Mouse (Mus musculus): ENCODE data around the gene Maml3. TPM values are rescaled to one million over a fixed set of nuclear protein-coding genes. Genes with fewer than 3 reads are reported as not detected.
A peak's percentile ranks its signal among the peaks of the same experiment; 100 is the strongest.

Maml3 gene
- total RNA-seq (2017): 19.3 and 20.4 TPM in 2 replicates

GRCm38 (mm10) chr3:52104636-52105151 lies at the start of gene Maml3:
TSS of gene Maml3 (minus strand) at chr3:52105076.
- ATAC-seq (replicated peaks in 1 of 2; ENCODE audit: insufficient read depth in 1 of 2, low FRiP score in 2 of 2, low TSS enrichment in 1 of 2, low read depth in 1 of 2, poor library complexity in 2 of 2, severe bottlenecking in 2 of 2): peak; percentile 40 to 54

- no peak for ATAC-seq (replicated peaks in 1 of 2; ENCODE audit: insufficient read depth in 1 of 2, low FRiP score in 2 of 2, low TSS enrichment in 1 of 2, low read depth in 1 of 2, poor library complexity in 2 of 2, severe bottlenecking in 2 of 2)
Measured at GRCm38 (mm10) chr3:52151155-52151554, 46.3 kb upstream of the Maml3 start.

- ATAC-seq (replicated peaks in 1 of 2; ENCODE audit: insufficient read depth in 1 of 2, low FRiP score in 2 of 2, low TSS enrichment in 1 of 2, low read depth in 1 of 2, poor library complexity in 2 of 2, severe bottlenecking in 2 of 2): no peak
Measured at GRCm38 (mm10) chr3:52148301-52148700, 43.4 kb upstream of the Maml3 start.

GRCm38 (mm10) chr3:52144776-52145460 lies 40.0 kb upstream of the Maml3 start:
- ATAC-seq (replicated peaks in 1 of 2; ENCODE audit: insufficient read depth in 1 of 2, low FRiP score in 2 of 2, low TSS enrichment in 1 of 2, low read depth in 1 of 2, poor library complexity in 2 of 2, severe bottlenecking in 2 of 2): no peak

- ATAC-seq (replicated peaks in 1 of 2; ENCODE audit: insufficient read depth in 1 of 2, low FRiP score in 2 of 2, low TSS enrichment in 1 of 2, low read depth in 1 of 2, poor library complexity in 2 of 2, severe bottlenecking in 2 of 2): no peak
Measured at GRCm38 (mm10) chr3:52143017-52143416, 38.1 kb upstream of the Maml3 start.

GRCm38 (mm10) chr3:52140162-52140561 lies 35.3 kb upstream of the Maml3 start:
- ATAC-seq (replicated peaks in 1 of 2; ENCODE audit: insufficient read depth in 1 of 2, low FRiP score in 2 of 2, low TSS enrichment in 1 of 2, low read depth in 1 of 2, poor library complexity in 2 of 2, severe bottlenecking in 2 of 2): no peak

GRCm38 (mm10) chr3:52125421-52125820 lies 20.5 kb upstream of the Maml3 start:
- no peak for ATAC-seq (replicated peaks in 1 of 2; ENCODE audit: insufficient read depth in 1 of 2, low FRiP score in 2 of 2, low TSS enrichment in 1 of 2, low read depth in 1 of 2, poor library complexity in 2 of 2, severe bottlenecking in 2 of 2)

GRCm38 (mm10) chr3:52120858-52121257 lies 16.0 kb upstream of the Maml3 start:
- no peak for ATAC-seq (replicated peaks in 1 of 2; ENCODE audit: insufficient read depth in 1 of 2, low FRiP score in 2 of 2, low TSS enrichment in 1 of 2, low read depth in 1 of 2, poor library complexity in 2 of 2, severe bottlenecking in 2 of 2)

GRCm38 (mm10) chr3:52119216-52119615 lies 14.3 kb upstream of the Maml3 start:
- no peak for ATAC-seq (replicated peaks in 1 of 2; ENCODE audit: insufficient read depth in 1 of 2, low FRiP score in 2 of 2, low TSS enrichment in 1 of 2, low read depth in 1 of 2, poor library complexity in 2 of 2, severe bottlenecking in 2 of 2)

GRCm38 (mm10) chr3:52115421-52115820 lies 10.5 kb upstream of the Maml3 start:
- no peak for ATAC-seq (replicated peaks in 1 of 2; ENCODE audit: insufficient read depth in 1 of 2, low FRiP score in 2 of 2, low TSS enrichment in 1 of 2, low read depth in 1 of 2, poor library complexity in 2 of 2, severe bottlenecking in 2 of 2)

- ATAC-seq (replicated peaks in 1 of 2; ENCODE audit: insufficient read depth in 1 of 2, low FRiP score in 2 of 2, low TSS enrichment in 1 of 2, low read depth in 1 of 2, poor library complexity in 2 of 2, severe bottlenecking in 2 of 2): no peak
Measured at GRCm38 (mm10) chr3:52108027-52108426, 3.2 kb upstream of the Maml3 start.

- no peak for ATAC-seq (replicated peaks in 1 of 2; ENCODE audit: insufficient read depth in 1 of 2, low FRiP score in 2 of 2, low TSS enrichment in 1 of 2, low read depth in 1 of 2, poor library complexity in 2 of 2, severe bottlenecking in 2 of 2)
Measured at GRCm38 (mm10) chr3:52105156-52105555, 280 bp upstream of the Maml3 start.

- no peak for ATAC-seq (replicated peaks in 1 of 2; ENCODE audit: insufficient read depth in 1 of 2, low FRiP score in 2 of 2, low TSS enrichment in 1 of 2, low read depth in 1 of 2, poor library complexity in 2 of 2, severe bottlenecking in 2 of 2)
Measured at GRCm38 (mm10) chr3:52104208-52104607, 668 bp downstream of the Maml3 start.

- ATAC-seq (replicated peaks in 1 of 2; ENCODE audit: insufficient read depth in 1 of 2, low FRiP score in 2 of 2, low TSS enrichment in 1 of 2, low read depth in 1 of 2, poor library complexity in 2 of 2, severe bottlenecking in 2 of 2): no peak
Measured at GRCm38 (mm10) chr3:52103531-52104181, 1.2 kb downstream of the Maml3 start.

- peak; percentile 38 to 59 for ATAC-seq (replicated peaks in 1 of 2; ENCODE audit: insufficient read depth in 1 of 2, low FRiP score in 2 of 2, low TSS enrichment in 1 of 2, low read depth in 1 of 2, poor library complexity in 2 of 2, severe bottlenecking in 2 of 2)
Measured at GRCm38 (mm10) chr3:52102601-52103530, 2.0 kb downstream of the Maml3 start.

GRCm38 (mm10) chr3:52101977-52102600 lies 2.8 kb downstream of the Maml3 start:
- ATAC-seq (replicated peaks in 1 of 2; ENCODE audit: insufficient read depth in 1 of 2, low FRiP score in 2 of 2, low TSS enrichment in 1 of 2, low read depth in 1 of 2, poor library complexity in 2 of 2, severe bottlenecking in 2 of 2): peak; percentile 69 to 71

- no peak for ATAC-seq (replicated peaks in 1 of 2; ENCODE audit: insufficient read depth in 1 of 2, low FRiP score in 2 of 2, low TSS enrichment in 1 of 2, low read depth in 1 of 2, poor library complexity in 2 of 2, severe bottlenecking in 2 of 2)
Measured at GRCm38 (mm10) chr3:52101401-52101976, 3.4 kb downstream of the Maml3 start.
